Mouse (Mus musculus) myocyte (in vitro differentiated cells): ENCODE results near the gene Nhs. TPM values are rescaled to one million over a fixed set of nuclear protein-coding genes. Genes with fewer than 3 reads are reported as not detected.
"Not testable (repeated sequence)": the region's sequence is repeated elsewhere in the genome, so short reads cannot be mapped to it uniquely, and the experiment has no call there.

ENCODE experiments used
- H3K27me3 ChIP-seq: one replicate; pipeline ENCODE4 v1.6.1; 2011; ENCODE audit not compliant: control insufficient read depth, insufficient read depth, insufficient read length
- H3K36me3 ChIP-seq: one replicate; pipeline ENCODE4 v1.6.1; 2011; ENCODE audit not compliant: control insufficient read depth, insufficient read depth
- H3K4me2 ChIP-seq: one replicate; pipeline ENCODE4 v1.6.1; 2011; ENCODE audit warnings: low read depth, control low read depth
- H3K4me3 ChIP-seq: one replicate; pipeline ENCODE4 v1.5.1; 2011; ENCODE audit warnings: mild to moderate bottlenecking, control low read depth, moderate library complexity
- H3K79me2 ChIP-seq: one replicate; pipeline ENCODE4 v1.6.1; 2011; ENCODE audit not compliant: control insufficient read depth, insufficient read depth
- H3ac ChIP-seq: one replicate; pipeline ENCODE4 v1.6.1; 2011; ENCODE audit not compliant: control insufficient read depth, insufficient read length
- CEBPB ChIP-seq: IDR thresholded peaks from 2 replicates; pipeline ENCODE4 v1.6.1; 2011; ENCODE audit warnings: mild to moderate bottlenecking, moderate library complexity; ENCODE audit not compliant: poor library complexity, insufficient read depth, severe bottlenecking
- E2F4 ChIP-seq: IDR thresholded peaks from one replicate; pipeline ENCODE4 v1.6.1; 2011; ENCODE audit warnings: mild to moderate bottlenecking, control low read depth, moderate library complexity; ENCODE audit not compliant: insufficient read depth
- MAX ChIP-seq: IDR thresholded peaks from one replicate; pipeline ENCODE4 v1.6.1; 2011; ENCODE audit warnings: low read depth, mild to moderate bottlenecking, control low read depth
- MYOD1 ChIP-seq, 3 experiments: IDR thresholded peaks; one replicate each; pipeline ENCODE4 v1.6.1; 2011; ENCODE audit warnings: control low read depth in 2 of 3, low read depth in 2 of 3, mild to moderate bottlenecking in 2 of 3, moderate library complexity in 1 of 3; ENCODE audit not compliant: insufficient read length in 2 of 3, control insufficient read depth in 1 of 3
- MYOG ChIP-seq, 3 experiments: IDR thresholded peaks; one replicate each; pipeline ENCODE4 v1.6.1; 2011; ENCODE audit warnings: control low read depth in 2 of 3, low read depth in 2 of 3, mild to moderate bottlenecking in 2 of 3; ENCODE audit not compliant: insufficient read length in 2 of 3, control insufficient read depth in 1 of 3, insufficient read depth in 1 of 3
- POLR2A ChIP-seq: IDR thresholded peaks from one replicate; pipeline ENCODE4 v1.6.1; 2011; ENCODE audit warnings: low read depth, mild to moderate bottlenecking, control low read depth, moderate library complexity; ENCODE audit not compliant: insufficient read length
- POLR2AphosphoS2 ChIP-seq: IDR thresholded peaks from one replicate; pipeline ENCODE4 v1.6.1; 2011; ENCODE audit warnings: low read depth, control low read depth; ENCODE audit not compliant: insufficient read length
- REST ChIP-seq: IDR thresholded peaks from one replicate; pipeline ENCODE4 v1.6.1; 2011; ENCODE audit warnings: mild to moderate bottlenecking, control low read depth, moderate library complexity; ENCODE audit not compliant: insufficient read depth, insufficient read length
- SRF ChIP-seq: IDR thresholded peaks from one replicate; pipeline ENCODE4 v1.6.1; 2011; ENCODE audit warnings: low read depth; ENCODE audit not compliant: control insufficient read depth, insufficient read length
- TCF12 ChIP-seq: IDR thresholded peaks from one replicate; pipeline ENCODE4 v1.6.1; 2011; ENCODE audit warnings: mild to moderate bottlenecking, control low read depth; ENCODE audit not compliant: poor library complexity, insufficient read depth, severe bottlenecking
- TCF3 ChIP-seq: IDR thresholded peaks from one replicate; pipeline ENCODE4 v1.6.1; 2011; ENCODE audit warnings: low read depth, control low read depth; ENCODE audit not compliant: insufficient read length
- USF1 ChIP-seq: IDR thresholded peaks from one replicate; pipeline ENCODE4 v1.6.1; 2011; ENCODE audit warnings: low read depth, mild to moderate bottlenecking, control low read depth, moderate library complexity
- polyA plus RNA-seq: library from polyadenylated mRNA; unstranded; fragments of >200 nt; fragmentation: generic; extraction: Trizol; gene quantifications from one replicate; pipeline ENCODE4 v1.2.1, GENCODE M21; 2012; ENCODE audit warnings: missing spikeins

The Nhs gene
- polyA plus RNA-seq, 1 experiment = 0.19 TPM

DNA sequence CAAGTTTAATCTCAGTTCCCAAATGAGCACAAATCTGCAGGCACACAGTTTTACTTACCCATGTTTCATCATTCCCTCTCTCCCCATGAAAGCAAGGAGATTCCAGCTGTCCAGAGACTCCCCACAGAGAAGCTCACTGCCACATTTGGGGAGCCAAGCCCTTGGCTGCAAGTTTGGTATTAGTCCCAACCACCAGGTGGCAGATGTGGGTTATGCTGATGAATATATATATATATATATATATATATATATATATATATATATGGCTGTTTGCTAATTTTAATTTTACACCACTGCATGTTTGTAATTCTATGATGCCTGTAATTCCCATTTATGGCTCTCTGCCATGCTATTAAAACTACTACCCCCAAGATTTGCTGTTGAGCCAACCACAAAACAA, 286.0 kb downstream of the Nhs start:
- TF ChIP-seq POLR2AphosphoS2 (no peak), USF1 (no peak), MAX (no peak), SRF (no peak)
- no peaks in the 10 kb centered on the region for H3K79me2 ChIP-seq
- H3ac ChIP-seq = no peak overlapping the region
- no peaks in the 10 kb centered on the region for H3K36me3 ChIP-seq
- no peaks in the 10 kb centered on the region for H3K27me3 ChIP-seq
- H3K4me2 ChIP-seq = no peak overlapping the region
- H3K4me3 ChIP-seq = no peak overlapping the region

DNA sequence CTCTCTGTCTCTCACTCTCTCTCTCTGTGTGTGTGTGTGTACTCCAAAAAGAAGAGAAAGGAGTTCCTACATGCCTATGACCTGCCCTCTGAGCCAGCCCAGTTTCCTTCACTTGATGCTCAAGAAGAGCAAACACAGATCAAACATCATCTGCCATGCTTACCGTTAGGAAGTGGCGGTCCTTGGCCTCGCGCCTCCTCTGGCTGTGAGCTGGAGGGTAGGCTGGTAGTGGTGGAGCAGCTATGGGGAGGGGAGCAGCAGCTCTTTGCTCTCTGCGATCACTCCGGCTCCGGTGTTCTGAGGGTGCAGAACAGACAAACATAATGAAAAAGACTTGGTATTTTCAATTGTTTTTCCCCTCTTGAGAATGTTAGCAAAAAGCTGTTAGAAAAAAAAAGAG, 288.2 kb downstream of the Nhs start:
- Histone ChIP-seq H3K27me3 (no peaks in the 10 kb centered on the region), H3K79me2 (no peaks in the 10 kb centered on the region), H3K4me3 (no peak overlapping the region), H3K4me2 (no peak overlapping the region), H3K36me3 (no peaks in the 10 kb centered on the region), H3ac (no peak overlapping the region)
- TF ChIP-seq CEBPB = no peak
- no peak for TF ChIP-seq REST
- TF ChIP-seq MYOD1 (IDR thresholded peaks at IDR 0.05; ENCODE audit: control insufficient read depth in 1 of 3, insufficient read length in 2 of 3, low read depth in 2 of 3) = no peak
- TF ChIP-seq E2F4 = no peak
- no peak for TF ChIP-seq TCF12
- TF ChIP-seq TCF3 = no peak
- no peak for TF ChIP-seq SRF
- no peak for TF ChIP-seq POLR2A
- no peak for TF ChIP-seq POLR2AphosphoS2
- TF ChIP-seq MYOG (IDR thresholded peaks at IDR 0.05; ENCODE audit: control insufficient read depth in 1 of 3, insufficient read depth in 1 of 3, insufficient read length in 2 of 3, low read depth in 2 of 3) = no peak
- TF ChIP-seq MAX = no peak
- TF ChIP-seq USF1 = no peak

DNA sequence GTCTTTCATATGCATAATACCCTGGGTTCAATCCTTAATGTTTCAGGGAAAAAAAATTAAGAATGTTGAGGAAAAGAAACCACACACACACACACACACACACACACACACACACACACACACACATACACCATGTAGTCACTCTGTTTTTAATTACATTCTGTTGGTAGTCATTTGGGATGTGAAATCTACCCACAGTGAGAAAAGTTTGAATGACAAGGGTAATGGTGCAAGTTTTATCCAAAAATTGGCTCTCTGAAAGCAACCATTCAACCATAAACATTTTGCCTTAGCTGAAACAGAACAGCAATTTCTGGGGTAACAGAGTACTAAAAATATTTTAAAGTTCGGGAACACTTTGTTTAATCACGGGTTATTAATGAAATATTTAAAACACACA, 303.9 kb downstream of the Nhs start:
- TF ChIP-seq MYOG (IDR thresholded peaks at IDR 0.05; ENCODE audit: control insufficient read depth in 1 of 3, insufficient read depth in 1 of 3, insufficient read length in 2 of 3, low read depth in 2 of 3) (no peak), E2F4 (no peak), REST (no peak), MYOD1 (IDR thresholded peaks at IDR 0.05; ENCODE audit: control insufficient read depth in 1 of 3, insufficient read length in 2 of 3, low read depth in 2 of 3) (no peak), POLR2AphosphoS2 (no peak), TCF12 (no peak), USF1 (no peak), MAX (no peak), TCF3 (no peak), CEBPB (no peak), SRF (no peak), POLR2A (no peak)
- H3K4me2 ChIP-seq = no peak overlapping the region
- no peaks in the 10 kb centered on the region for H3K79me2 ChIP-seq
- no peaks in the 10 kb centered on the region for H3K27me3 ChIP-seq
- no peaks in the 10 kb centered on the region for H3K36me3 ChIP-seq
- no peak overlapping the region for H3ac ChIP-seq
- H3K4me3 ChIP-seq = no peak overlapping the region

DNA sequence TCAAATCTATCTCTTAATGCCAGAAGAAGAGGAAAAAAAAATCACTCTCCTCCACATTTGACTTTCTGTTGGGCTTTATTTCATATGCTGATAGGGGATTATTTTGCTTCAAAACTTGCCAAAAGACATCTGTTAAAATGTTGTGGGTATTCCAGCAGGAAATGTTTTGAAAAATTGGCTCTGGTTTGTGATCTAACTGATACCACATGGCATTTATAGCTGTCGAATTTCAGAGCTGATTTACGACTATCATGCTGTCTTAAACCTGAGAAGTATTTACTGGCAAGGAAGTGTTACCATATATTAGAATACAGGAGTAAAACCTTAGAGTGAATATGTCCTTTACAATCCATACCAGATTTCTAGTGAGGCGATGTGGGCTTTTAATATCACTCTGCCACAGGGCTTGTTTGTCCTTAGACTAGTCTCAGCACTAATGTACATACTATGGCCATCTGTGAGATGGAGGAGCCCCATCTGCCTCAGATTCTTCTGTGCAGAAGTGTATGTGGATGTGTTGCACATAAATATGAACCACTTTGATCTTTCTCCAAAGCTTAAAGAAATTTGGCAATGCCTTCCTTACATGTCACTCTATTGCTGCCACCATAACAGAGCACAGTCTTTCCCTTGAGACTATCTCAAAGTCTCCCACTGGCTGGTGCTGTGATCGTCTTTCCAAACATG, 305.8 kb downstream of the Nhs start:
- TF ChIP-seq E2F4 (no peak), MAX (no peak), POLR2AphosphoS2 (no peak), POLR2A (no peak), CEBPB (no peak), USF1 (no peak), REST (no peak), TCF3 (no peak), TCF12 (no peak), MYOG (IDR thresholded peaks at IDR 0.05; ENCODE audit: control insufficient read depth in 1 of 3, insufficient read depth in 1 of 3, insufficient read length in 2 of 3, low read depth in 2 of 3) (no peak), MYOD1 (IDR thresholded peaks at IDR 0.05; ENCODE audit: control insufficient read depth in 1 of 3, insufficient read length in 2 of 3, low read depth in 2 of 3) (no peak), SRF (no peak)
- no peaks in the 10 kb centered on the region for H3K36me3 ChIP-seq
- no peaks in the 10 kb centered on the region for H3K79me2 ChIP-seq
- no peaks in the 10 kb centered on the region for H3K27me3 ChIP-seq
- no peak overlapping the region for H3ac ChIP-seq
- no peak overlapping the region for H3K4me2 ChIP-seq
- no peak overlapping the region for H3K4me3 ChIP-seq

DNA sequence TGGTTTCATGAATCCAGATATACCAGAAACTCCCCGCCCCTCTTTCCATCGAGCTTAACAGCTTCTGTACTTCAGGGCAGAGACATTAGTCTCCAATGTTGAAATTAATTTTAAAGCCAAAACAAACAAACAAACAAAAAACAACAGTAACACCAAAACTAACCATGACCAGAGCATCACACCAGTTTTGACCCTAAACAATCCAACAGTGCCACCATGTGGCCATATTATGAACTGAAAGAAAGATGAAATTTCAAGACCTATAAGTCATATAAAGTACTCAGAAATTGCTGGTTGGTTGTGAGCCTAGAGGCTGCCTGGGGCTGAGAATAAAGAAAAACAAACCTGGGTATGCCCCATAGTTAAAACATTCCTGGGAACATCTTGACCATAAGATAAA, 333.3 kb downstream of the Nhs start:
- H3K36me3 ChIP-seq, H3K27me3 ChIP-seq, H3K79me2 ChIP-seq, H3K4me2 ChIP-seq, H3ac ChIP-seq, H3K4me3 ChIP-seq: not testable (repeated sequence)
